Mouse (Mus musculus) spleen, postnatal 0 days (tissue): Measurements from ENCODE around the gene Sept3. TPM values are rescaled to one million over a fixed set of nuclear protein-coding genes. Genes with fewer than 3 reads are reported as not detected.

Experiments
- polyA plus RNA-seq: library from polyadenylated mRNA; unstranded; fragments of >200 nt; fragmentation: Nextera tagmentation; extraction: Ambion mirVana; gene quantifications from 2 replicates; pipeline ENCODE4 v1.2.1, GENCODE M21; 2015

Sept3 gene
- polyA plus RNA-seq, result 0.18 and 0.21 TPM in 2 replicates

DNA sequence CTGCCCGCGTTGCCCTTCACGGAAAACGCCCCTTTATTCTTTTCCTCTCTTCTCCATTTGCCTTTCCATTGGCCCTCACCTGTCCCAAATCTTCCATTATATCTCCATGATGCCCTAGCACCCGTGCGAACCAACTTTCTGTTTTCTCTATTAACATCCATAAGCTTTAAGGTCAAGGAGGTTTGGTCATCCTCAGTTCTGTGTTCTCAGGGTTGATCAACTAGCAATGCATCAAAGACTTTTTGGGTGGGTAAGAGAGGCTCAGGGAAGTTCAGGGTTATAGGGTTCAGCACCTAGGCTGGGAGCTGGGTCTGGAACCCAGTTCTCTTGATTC lies at the start of gene Sept3:
Sept3 (plus strand) TSS at position 301 of the 334 bp plus-strand sequence.

DNA sequence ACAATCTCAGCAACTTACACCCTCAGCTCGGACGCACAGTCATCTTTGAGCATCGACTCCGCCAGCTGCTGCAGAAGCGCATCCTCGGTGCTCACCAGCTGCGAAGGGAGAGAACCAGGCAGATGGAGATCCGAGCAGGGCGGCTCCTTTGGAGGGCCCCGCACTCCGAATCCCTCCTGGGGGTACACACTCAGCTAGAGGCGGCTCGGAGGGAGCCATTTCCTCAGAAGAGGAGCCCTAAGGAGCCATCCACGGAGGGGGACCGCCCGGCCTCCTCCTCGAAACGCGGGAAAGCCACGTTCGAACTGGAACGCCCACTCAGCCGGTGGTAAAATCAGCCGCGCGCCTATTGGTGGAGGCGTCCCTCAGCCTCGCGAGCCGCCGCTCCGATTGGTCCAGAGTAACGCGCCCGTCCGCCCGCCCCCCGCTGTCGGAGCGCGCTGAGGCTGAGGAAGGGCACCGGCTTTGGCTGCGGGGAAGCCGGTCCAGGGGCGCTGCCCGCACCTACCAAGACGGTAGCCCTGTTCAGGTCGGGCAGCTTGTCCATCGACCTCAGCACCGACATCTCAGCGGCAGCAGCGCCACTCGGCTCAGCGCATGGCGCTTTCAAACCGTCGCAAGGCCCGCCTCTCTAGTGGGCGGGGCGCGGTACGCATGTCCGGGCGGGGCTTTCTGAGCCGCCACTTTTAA lies 30.4 kb upstream of the Sept3 start, which contains the start of gene Cenpm:
Cenpm (minus strand) TSS at position 634 of the 690 bp plus-strand sequence.

DNA sequence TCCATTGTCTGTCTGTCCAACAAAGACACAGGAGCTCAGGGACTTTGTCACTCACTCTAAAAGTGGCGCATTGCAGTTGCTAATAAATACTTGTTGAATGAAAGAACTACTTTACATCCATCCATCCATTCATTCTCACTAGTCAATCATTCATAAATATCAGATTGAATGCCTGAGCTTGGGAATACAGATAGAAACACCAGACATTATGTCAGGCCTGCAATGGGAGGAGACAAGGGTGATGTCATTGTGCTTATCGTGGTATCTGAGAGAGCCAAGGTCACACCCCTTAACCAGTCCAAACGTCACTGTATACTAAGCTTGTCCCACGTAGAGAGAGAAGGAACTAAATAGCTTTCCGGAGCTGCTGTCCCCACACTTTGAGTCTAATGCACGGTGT lies 22.6 kb upstream of the Sept3 start, which contains the start of gene 1500009C09Rik:
1500009C09Rik (plus strand) TSS at position 301 of the 400 bp plus-strand sequence.

DNA sequence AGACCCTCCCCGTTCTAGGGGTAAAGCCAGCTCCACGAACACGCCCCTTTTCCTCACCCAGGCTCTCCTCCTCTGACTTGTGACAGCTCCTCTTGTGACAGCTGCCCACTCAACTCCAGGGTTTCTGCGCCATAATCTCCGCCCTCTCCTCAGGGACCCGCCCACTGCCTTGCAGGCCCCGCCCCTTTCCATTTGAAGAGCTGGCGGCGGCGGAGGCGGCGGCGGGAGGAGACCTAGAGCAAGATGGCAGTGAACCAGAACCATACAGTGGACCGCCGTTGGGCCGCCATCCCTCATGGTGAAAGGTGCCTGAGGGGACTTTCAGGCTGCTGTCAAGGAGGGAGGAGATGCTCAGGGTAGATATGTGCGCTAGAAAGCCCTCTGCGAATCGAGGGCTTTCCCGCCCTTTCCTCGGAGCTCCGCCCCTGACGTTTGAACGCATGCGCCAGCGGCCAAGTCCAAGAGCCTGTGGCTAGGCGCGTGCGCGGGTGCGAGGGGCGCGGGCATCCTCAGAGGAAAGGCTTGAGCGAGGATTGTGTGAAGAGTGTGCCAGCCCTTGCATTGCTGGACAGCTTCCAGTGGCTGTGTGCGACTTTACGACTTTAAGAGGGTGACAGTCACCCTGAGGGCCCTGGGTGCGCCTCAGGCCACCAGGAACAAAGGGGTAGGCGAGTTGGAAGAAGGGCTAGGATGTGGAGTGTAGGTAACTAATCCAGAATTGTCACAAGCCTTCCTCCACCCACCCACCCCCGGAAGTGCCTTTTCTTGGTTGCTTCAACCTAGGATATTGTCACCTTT lies 24.3 kb downstream of the Sept3 start, which contains the start of gene Wbp2nl:
Wbp2nl (plus strand) TSS at position 191 of the 798 bp plus-strand sequence.

DNA sequence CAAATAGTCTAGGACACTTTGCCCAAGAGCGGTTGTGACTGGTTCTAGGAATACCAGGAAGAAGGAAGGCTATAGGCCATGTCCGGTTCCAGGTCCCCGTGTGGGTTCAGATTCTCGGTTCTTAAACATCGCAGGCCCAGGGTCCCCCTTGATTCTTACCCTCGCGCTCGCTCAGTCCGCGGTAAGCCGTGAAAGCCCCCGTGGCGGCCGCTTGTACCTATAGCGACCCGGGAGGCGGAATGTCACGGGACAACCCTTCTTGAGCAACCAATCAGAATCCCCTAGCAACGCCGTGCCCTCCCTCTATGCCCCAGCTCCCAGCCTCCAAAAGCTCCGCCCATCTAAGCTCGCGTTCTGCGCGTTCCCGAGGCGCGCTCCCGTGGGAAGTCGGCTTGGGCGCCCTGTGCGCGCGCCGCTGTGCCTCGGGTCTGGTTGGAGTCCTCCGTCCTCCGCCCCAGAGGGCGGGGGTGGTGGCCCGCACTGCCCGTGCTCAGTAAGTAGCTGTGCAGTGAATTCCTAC lies 64.0 kb downstream of the Sept3 start, which contains the start of the genes Naga, Pheta2 and Smdt1:
Naga (minus strand) TSS at position 333 of the 520 bp plus-strand sequence.
Pheta2 (plus strand) TSS at position 350 of the 520 bp plus-strand sequence.
Smdt1 (plus strand) TSS at position 367 of the 520 bp plus-strand sequence.

Other genes with a start within 250 kb of the Sept3 start
- 11.4 and 13.2 TPM in 2 replicates for gene Desi1, start 241.0 kb upstream of the Sept3 start, polyA plus RNA-seq
- 200 and 205 TPM in 2 replicates for gene Snu13, start 227.3 kb upstream of the Sept3 start, polyA plus RNA-seq
- gene 4930407I10Rik, start 215.7 kb upstream of the Sept3 start, polyA plus RNA-seq, result not detected in 2 replicates
- gene Mei1, start 204.9 kb upstream of the Sept3 start, polyA plus RNA-seq, result not detected in 2 replicates
- gene Ccdc134, start 147.0 kb upstream of the Sept3 start, polyA plus RNA-seq, result 8.0 and 9.2 TPM in 2 replicates
- gene Srebf2, start 127.7 kb upstream of the Sept3 start, polyA plus RNA-seq, result 40.3 and 43.2 TPM in 2 replicates
- 0.25 and 0.38 TPM in 2 replicates for gene Shisa8, start 62.1 kb upstream of the Sept3 start, polyA plus RNA-seq
- 2.4 and 3.2 TPM in 2 replicates for gene Tnfrsf13c, start 50.5 kb upstream of the Sept3 start, polyA plus RNA-seq
- 57.7 and 58.3 TPM in 2 replicates for gene Cenpm, start 30.1 kb upstream of the Sept3 start, polyA plus RNA-seq
- not detected in 2 replicates for gene 1500009C09Rik, start 22.5 kb upstream of the Sept3 start, polyA plus RNA-seq
- 0.19 TPM in 1 of 2 replicates, not detected in the other for gene Wbp2nl, start 24.1 kb downstream of the Sept3 start, polyA plus RNA-seq
- 34.6 and 38.5 TPM in 2 replicates for gene Naga, start 64.0 kb downstream of the Sept3 start, polyA plus RNA-seq
- 44.6 and 47.0 TPM in 2 replicates for gene Pheta2, start 64.0 kb downstream of the Sept3 start, polyA plus RNA-seq
- gene Smdt1, start 64.1 kb downstream of the Sept3 start, polyA plus RNA-seq, result 179 and 183 TPM in 2 replicates
- 316 and 318 TPM in 2 replicates for gene Ndufa6, start 79.4 kb downstream of the Sept3 start, polyA plus RNA-seq
- 2.9 and 5.0 TPM in 2 replicates for gene Cyp2d22, start 105.4 kb downstream of the Sept3 start, polyA plus RNA-seq
- not detected in 2 replicates for gene Cyp2d11, start 119.1 kb downstream of the Sept3 start, polyA plus RNA-seq
- gene Cyp2d10, start 132.3 kb downstream of the Sept3 start, polyA plus RNA-seq, result 0.16 and 0.40 TPM in 2 replicates
- 0.43 TPM in 1 of 2 replicates, not detected in the other for gene Cyp2d9, start 158.5 kb downstream of the Sept3 start, polyA plus RNA-seq